Mouse (Mus musculus) 3134 (cell line): Measurements from ENCODE around the gene Tecpr2.

Experiments
- DNase-seq: peaks from one replicate; pipeline ENCODE4 v3.0.0-alpha.2; 2011; ENCODE audit warnings: low spot score; ENCODE audit not compliant: insufficient read length; ENCODE audit errors: extremely low read depth

The Tecpr2 gene

GRCm38 (mm10) chr12:110861256-110861655 lies 27.8 kb upstream of the Tecpr2 start:
- DNase-seq = no peak

GRCm38 (mm10) chr12:110864008-110864407 lies 25.1 kb upstream of the Tecpr2 start:
- DNase-seq = no peak

GRCm38 (mm10) chr12:110865571-110865970 lies 23.5 kb upstream of the Tecpr2 start:
- no peak for DNase-seq

- DNase-seq = no peak
These were observed 23.1 kb upstream of the Tecpr2 start for GRCm38 (mm10) chr12:110865989-110866388.

GRCm38 (mm10) chr12:110870107-110870506 lies 19.0 kb upstream of the Tecpr2 start:
- no peak for DNase-seq

- DNase-seq = no peak
These were observed 17.8 kb upstream of the Tecpr2 start for GRCm38 (mm10) chr12:110871247-110871646.

- DNase-seq = no peak
These were observed 13.7 kb upstream of the Tecpr2 start for GRCm38 (mm10) chr12:110875351-110875750.

- no peak for DNase-seq
These were observed 6.8 kb upstream of the Tecpr2 start for GRCm38 (mm10) chr12:110882291-110882690.

- no peak for DNase-seq
These were observed 3.8 kb upstream of the Tecpr2 start for GRCm38 (mm10) chr12:110885251-110885650.

- no peak for DNase-seq
These were observed 958 bp upstream of the Tecpr2 start for GRCm38 (mm10) chr12:110888106-110888505.

- DNase-seq = no peak
These were observed 458 bp upstream of the Tecpr2 start for GRCm38 (mm10) chr12:110888606-110889005.

- no peak for DNase-seq
These were observed 2.8 kb downstream of the Tecpr2 start for GRCm38 (mm10) chr12:110891887-110892286.

GRCm38 (mm10) chr12:110902106-110902505 lies 13.0 kb downstream of the Tecpr2 start:
- DNase-seq = peak; percentile 18

- DNase-seq = no peak
These were observed 14.5 kb downstream of the Tecpr2 start for GRCm38 (mm10) chr12:110903536-110903935.

- DNase-seq = no peak
These were observed 18.8 kb downstream of the Tecpr2 start for GRCm38 (mm10) chr12:110907845-110908244.

- no peak for DNase-seq
These were observed 20.9 kb downstream of the Tecpr2 start for GRCm38 (mm10) chr12:110909962-110910361.

GRCm38 (mm10) chr12:110915761-110916160 lies 26.7 kb downstream of the Tecpr2 start:
- DNase-seq = no peak

GRCm38 (mm10) chr12:110920254-110920653 lies 31.2 kb downstream of the Tecpr2 start:
- no peak for DNase-seq

- DNase-seq = no peak
These were observed 32.5 kb downstream of the Tecpr2 start for GRCm38 (mm10) chr12:110921572-110921971.

GRCm38 (mm10) chr12:110932820-110933219 lies 43.8 kb downstream of the Tecpr2 start:
- DNase-seq = no peak

- DNase-seq = peak; percentile 64
These were observed 47.0 kb downstream of the Tecpr2 start for GRCm38 (mm10) chr12:110935983-110936620.

GRCm38 (mm10) chr12:110937496-110937895 lies 48.4 kb downstream of the Tecpr2 start:
- peak; percentile 13 for DNase-seq

- no peak for DNase-seq
These were observed 50.3 kb downstream of the Tecpr2 start for GRCm38 (mm10) chr12:110939385-110939784.
